Mouse (Mus musculus) limb, embryonic 12.5 days (tissue): ENCODE results near the gene Tesc. TPM values are rescaled to one million over a fixed set of nuclear protein-coding genes. Genes with fewer than 3 reads are reported as not detected.

Experiments used
- ATAC-seq: fragments of 200-750 bp; cut with Nextera tagmentation; 2 replicates; pipeline ENCODE4 v1.8.0; 2017; ENCODE audit warnings: low read depth, moderate TSS enrichment; ENCODE audit not compliant: insufficient number of reproducible peaks, insufficient read depth, low FRiP score, low TSS enrichment
- H3K27ac ChIP-seq: fragments of 300-500 bp; sonication (generic); 2 replicates; pipeline ENCODE4 v1.5.1; 2016; ENCODE audit warnings: mild to moderate bottlenecking, moderate library complexity
- H3K27me3 ChIP-seq: fragments of 300-500 bp; sonication (generic); 2 replicates; pipeline ENCODE4 v1.6.1; 2016; ENCODE audit warnings: mild to moderate bottlenecking, moderate library complexity
- H3K36me3 ChIP-seq: fragments of 300-500 bp; sonication (generic); 2 replicates; pipeline ENCODE4 v1.6.1; 2016; ENCODE audit warnings: mild to moderate bottlenecking, moderate library complexity
- H3K4me1 ChIP-seq: fragments of 300-500 bp; sonication (generic); replicated peaks from 2 replicates; pipeline ENCODE4 v1.6.1; 2016
- H3K4me2 ChIP-seq: fragments of 300-500 bp; sonication (generic); 2 replicates; pipeline ENCODE4 v1.6.1; 2016; ENCODE audit warnings: mild to moderate bottlenecking, moderate library complexity
- H3K4me3 ChIP-seq: fragments of 300-500 bp; sonication (generic); replicated peaks from 2 replicates; pipeline ENCODE4 v1.5.1; 2016; ENCODE audit warnings: mild to moderate bottlenecking
- H3K9ac ChIP-seq: fragments of 300-500 bp; sonication (generic); replicated peaks from 2 replicates; pipeline ENCODE4 v1.6.1; 2016; ENCODE audit warnings: mild to moderate bottlenecking, moderate library complexity
- H3K9me3 ChIP-seq: fragments of 300-500 bp; sonication (generic); 2 replicates; pipeline ENCODE4 v1.6.1; 2016; ENCODE audit warnings: mild to moderate bottlenecking, moderate library complexity
- WGBS: fragments of 180-500 bp; shearing (Covaris S2); methylation state at CpG from one replicate; pipeline ENCODE4 v1.1.7; 2016; 5-methylcytosine and 5-hydroxymethylcytosine counted together
- polyA plus RNA-seq: library from polyadenylated mRNA; unstranded; fragments of >200 nt; fragmentation: Nextera tagmentation; extraction: Ambion mirVana; gene quantifications from 2 replicates; pipeline ENCODE4 v1.2.1, GENCODE M21; 2016

The Tesc gene
- polyA plus RNA-seq, 1 experiment from 2014 or later = 0.49 TPM

GRCm38 (mm10) chr5:118061391-118061790 lies 33.8 kb downstream of the Tesc start:
- peaks cover 23% of the 10 kb centered on the region for H3K4me1 ChIP-seq
- 0 out of 2 replicates have a peak, but pooled peaks cover 6% of the 10 kb centered on the region for H3K27me3 ChIP-seq
- H3K9ac ChIP-seq = no peak overlapping the region
- H3K9me3 ChIP-seq = no peaks in the 10 kb centered on the region
- no peak overlapping the region for H3K4me2 ChIP-seq
- H3K36me3 ChIP-seq = peaks cover 29% of the 10 kb centered on the region
- ATAC-seq = no peak
- no peak overlapping the region for H3K4me3 ChIP-seq
- WGBS = 94% methylated on average over 18 of the region's 18 CpGs
- no peak overlapping the region for H3K27ac ChIP-seq

GRCm38 (mm10) chr5:118063181-118063621 lies 35.7 kb downstream of the Tesc start:
- Histone ChIP-seq H3K27ac (no peak overlapping the region), H3K4me1 (peaks cover 5% of the 10 kb centered on the region), H3K9ac (no peak overlapping the region), H3K4me2 (no peak overlapping the region), H3K9me3 (no peaks in the 10 kb centered on the region), H3K4me3 (no peak overlapping the region), H3K27me3 (0 out of 2 replicates have a peak, but pooled peaks cover 6% of the 10 kb centered on the region), H3K36me3 (peaks cover 47% of the 10 kb centered on the region)
- no peak for ATAC-seq
- WGBS = 87% methylated on average over 8 of the region's 8 CpGs

- H3K9me3 ChIP-seq = no peaks in the 10 kb centered on the region
- H3K27ac ChIP-seq = no peak overlapping the region
- H3K27me3 ChIP-seq = 0 out of 2 replicates have a peak, but pooled peaks cover 6% of the 10 kb centered on the region
- H3K4me3 ChIP-seq = no peak overlapping the region
- no peak overlapping the region for H3K4me2 ChIP-seq
- no peak for ATAC-seq
- H3K36me3 ChIP-seq = peaks cover 57% of the 10 kb centered on the region
- WGBS = 41% methylated on average over 10 of the region's 10 CpGs
- H3K4me1 ChIP-seq = no peaks in the 10 kb centered on the region; the same call in none of the 2 replicates
- no peak overlapping the region for H3K9ac ChIP-seq
Measured at GRCm38 (mm10) chr5:118064284-118064901, 36.9 kb downstream of the Tesc start.

- Histone ChIP-seq H3K9ac (no peak overlapping the region), H3K27me3 (0 out of 2 replicates have a peak, but pooled peaks cover 6% of the 10 kb centered on the region), H3K36me3 (peaks cover 68% of the 10 kb centered on the region), H3K9me3 (no peaks in the 10 kb centered on the region), H3K4me1 (no peaks in the 10 kb centered on the region; the same call in none of the 2 replicates), H3K4me3 (no peak overlapping the region), H3K27ac (0 out of 2 replicates have a peak overlapping the region, but pooled peaks have one; percentile 12), H3K4me2 (no peak overlapping the region)
- 93% methylated on average over 19 of the region's 19 CpGs for WGBS
- ATAC-seq = no peak
Measured at GRCm38 (mm10) chr5:118065516-118066255, 38.1 kb downstream of the Tesc start.

GRCm38 (mm10) chr5:118066828-118067227 lies 39.3 kb downstream of the Tesc start:
- no peaks in the 10 kb centered on the region; the same call in none of the 2 replicates for H3K4me1 ChIP-seq
- 53% methylated on average over 5 of the region's 5 CpGs for WGBS
- no peaks in the 10 kb centered on the region for H3K27me3 ChIP-seq
- no peak overlapping the region for H3K27ac ChIP-seq
- no peaks in the 10 kb centered on the region for H3K9me3 ChIP-seq
- H3K36me3 ChIP-seq = peaks cover 75% of the 10 kb centered on the region
- H3K4me3 ChIP-seq = no peak overlapping the region
- no peak for ATAC-seq
- no peak overlapping the region for H3K9ac ChIP-seq
- H3K4me2 ChIP-seq = no peak overlapping the region

- Histone ChIP-seq H3K4me2 (no peak overlapping the region), H3K4me3 (no peak overlapping the region), H3K9me3 (no peaks in the 10 kb centered on the region), H3K36me3 (peaks cover 81% of the 10 kb centered on the region), H3K27me3 (no peaks in the 10 kb centered on the region), H3K4me1 (no peaks in the 10 kb centered on the region; the same call in none of the 2 replicates), H3K27ac (no peak overlapping the region), H3K9ac (no peak overlapping the region)
- whole genome bisulfite sequencing = 75% methylated on average over 4 of the region's 4 CpGs
- no peak for ATAC-seq
Measured at GRCm38 (mm10) chr5:118067572-118067971, 40.0 kb downstream of the Tesc start.

GRCm38 (mm10) chr5:118067984-118068494 lies 40.5 kb downstream of the Tesc start:
- H3K9ac ChIP-seq = no peak overlapping the region
- H3K4me1 ChIP-seq = no peaks in the 10 kb centered on the region; the same call in none of the 2 replicates
- H3K4me2 ChIP-seq = no peak overlapping the region
- H3K27ac ChIP-seq = no peak overlapping the region
- H3K36me3 ChIP-seq = peaks cover 86% of the 10 kb centered on the region
- WGBS = 89% methylated on average over 9 of the region's 9 CpGs
- no peaks in the 10 kb centered on the region for H3K9me3 ChIP-seq
- no peak for ATAC-seq
- no peaks in the 10 kb centered on the region for H3K27me3 ChIP-seq
- no peak overlapping the region for H3K4me3 ChIP-seq

- Histone ChIP-seq H3K4me2 (no peak overlapping the region), H3K36me3 (peaks cover 93% of the 10 kb centered on the region), H3K9me3 (no peaks in the 10 kb centered on the region), H3K9ac (no peak overlapping the region), H3K4me3 (no peak overlapping the region), H3K27ac (no peak overlapping the region), H3K4me1 (no peaks in the 10 kb centered on the region; the same call in none of the 2 replicates), H3K27me3 (no peaks in the 10 kb centered on the region)
- ATAC-seq = peak; percentile 64
- WGBS = 46% methylated on average over 9 of the region's 9 CpGs
Measured at GRCm38 (mm10) chr5:118069315-118069714, 41.8 kb downstream of the Tesc start.

- no peak overlapping the region for H3K4me3 ChIP-seq
- no peaks in the 10 kb centered on the region for H3K4me1 ChIP-seq
- 79% methylated on average over 5 of the region's 5 CpGs for WGBS
- H3K9me3 ChIP-seq = no peaks in the 10 kb centered on the region
- no peak for ATAC-seq
- no peak overlapping the region for H3K9ac ChIP-seq
- H3K27ac ChIP-seq = no peak overlapping the region
- H3K4me2 ChIP-seq = no peak overlapping the region
- peaks cover 92% of the 10 kb centered on the region for H3K36me3 ChIP-seq
- no peaks in the 10 kb centered on the region for H3K27me3 ChIP-seq
Measured at GRCm38 (mm10) chr5:118071766-118072165, 44.2 kb downstream of the Tesc start.

GRCm38 (mm10) chr5:118073213-118073773 lies 45.8 kb downstream of the Tesc start:
- Histone ChIP-seq H3K4me1 (no peaks in the 10 kb centered on the region), H3K27me3 (no peaks in the 10 kb centered on the region), H3K4me2 (no peak overlapping the region), H3K9me3 (no peaks in the 10 kb centered on the region), H3K4me3 (no peak overlapping the region), H3K9ac (no peak overlapping the region), H3K27ac (no peak overlapping the region), H3K36me3 (peaks cover 89% of the 10 kb centered on the region)
- WGBS = 93% methylated on average over 15 of the region's 15 CpGs
- ATAC-seq = no peak
